Mouse (Mus musculus): ENCODE results near the gene Fmo6. TPM values are rescaled to one million over a fixed set of nuclear protein-coding genes. Genes with fewer than 3 reads are reported as not detected.

Gene Fmo6
- total RNA-seq, 2 experiments from 2014 or later = not detected

DNA sequence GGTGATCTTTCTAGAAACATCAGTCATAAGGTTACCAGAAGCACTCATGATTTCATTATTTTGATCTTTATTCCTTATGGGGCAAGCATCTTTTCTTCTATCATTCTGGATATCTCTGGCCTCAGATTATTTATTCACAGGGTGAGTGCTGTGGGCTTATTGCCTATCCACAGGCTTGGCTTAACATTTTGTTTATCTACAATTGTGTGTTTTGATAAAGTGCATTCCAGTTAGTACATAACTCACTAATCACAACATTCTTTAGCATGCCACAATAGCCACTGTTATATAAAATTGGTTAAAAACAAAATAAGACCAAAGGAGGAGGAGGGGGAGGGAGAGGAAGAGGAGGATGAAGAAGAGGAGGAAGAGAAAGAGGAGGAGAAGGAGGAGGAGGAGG lies 25.2 kb downstream of the Fmo6 start:
- DNase-seq = no peak

DNA sequence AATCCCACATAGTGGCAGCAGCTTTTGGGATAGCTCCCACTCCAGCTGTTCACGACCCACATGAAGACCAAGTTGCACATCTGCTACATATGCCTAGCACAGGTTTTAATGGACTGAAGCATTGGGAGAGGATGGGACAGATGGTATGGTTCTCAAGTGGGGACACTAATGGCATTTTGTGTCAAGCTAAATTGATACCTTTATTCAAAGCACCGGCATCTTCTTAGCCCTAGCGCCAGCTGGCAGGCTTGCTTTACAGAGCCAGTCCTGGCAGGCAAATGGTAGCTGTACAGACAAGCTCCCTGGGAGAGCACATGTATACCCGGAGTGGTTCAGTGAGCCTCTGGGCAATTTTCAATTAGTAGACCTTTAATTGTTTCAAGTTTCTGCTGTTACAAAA lies 35.4 kb downstream of the Fmo6 start:
- no peak for DNase-seq

DNA sequence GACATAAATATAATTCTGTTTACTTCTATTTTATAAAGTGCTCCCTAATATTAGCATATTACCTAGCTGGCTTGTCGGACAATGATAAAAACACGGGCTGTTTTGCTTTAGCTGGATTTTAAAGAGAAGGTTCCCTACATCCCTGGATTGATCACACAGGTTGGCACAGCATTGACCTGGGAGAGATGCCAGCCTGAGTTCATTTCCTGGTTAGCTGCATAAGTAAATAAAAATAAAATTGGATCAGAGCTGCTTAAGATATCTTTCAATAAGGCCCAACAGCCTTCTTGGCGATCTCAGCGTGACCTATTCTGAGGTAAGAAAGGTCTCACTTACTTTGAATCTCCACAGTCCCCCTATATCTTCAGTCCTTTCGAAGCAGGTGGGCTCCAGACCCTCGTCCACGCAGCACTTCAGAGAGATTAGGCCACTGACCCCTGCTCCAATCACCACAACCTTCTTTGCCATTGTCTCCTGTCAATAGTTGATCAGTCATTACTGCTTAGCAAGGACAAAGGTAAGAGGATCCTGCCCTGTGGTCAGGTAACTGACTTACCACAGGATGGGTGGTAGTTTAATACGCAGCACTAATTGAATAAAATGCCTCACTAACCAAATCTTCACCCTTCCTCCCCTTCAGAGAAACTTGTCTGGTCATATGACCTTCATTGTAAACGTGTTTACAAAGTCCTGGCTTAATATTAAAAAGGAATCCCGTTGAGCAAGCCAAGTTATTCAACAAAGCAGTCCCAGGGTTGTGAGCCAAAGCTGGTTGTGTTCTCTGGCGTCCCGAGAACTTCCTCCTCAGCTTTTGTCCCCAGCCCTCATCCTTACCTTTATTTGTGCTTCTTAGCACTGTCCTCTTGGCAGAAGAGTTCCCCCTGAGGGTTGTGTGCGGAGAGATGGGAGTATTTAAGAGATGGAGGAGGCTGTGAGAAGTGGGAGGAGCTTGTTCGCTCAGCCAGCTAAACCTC lies 39.2 kb downstream of the Fmo6 start, which contains the start of gene Fmo2:
Fmo2 (minus strand) TSS at position 889 of the 974 bp plus-strand sequence.
- DNase-seq = no peak

DNA sequence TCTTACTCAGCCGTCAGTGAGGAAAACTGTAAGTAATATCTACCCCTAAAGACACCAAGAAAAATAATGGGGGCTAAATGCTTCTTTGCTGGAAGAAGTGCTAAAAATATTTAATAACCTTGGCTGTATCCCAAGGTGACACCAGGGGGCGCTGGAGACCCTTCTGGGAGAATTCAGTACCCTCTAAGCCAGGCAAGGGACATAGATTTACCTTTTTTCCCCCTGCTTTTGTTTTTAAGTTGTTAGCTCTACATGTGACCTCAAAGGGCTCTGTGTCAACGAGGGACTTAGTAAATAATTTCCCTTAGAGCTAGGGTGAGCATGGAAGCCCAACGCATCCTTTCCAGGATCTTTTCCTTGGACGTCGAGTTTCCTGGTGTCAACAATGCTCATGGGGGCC lies 41.4 kb downstream of the Fmo6 start:
- DNase-seq = peak; percentile 80

DNA sequence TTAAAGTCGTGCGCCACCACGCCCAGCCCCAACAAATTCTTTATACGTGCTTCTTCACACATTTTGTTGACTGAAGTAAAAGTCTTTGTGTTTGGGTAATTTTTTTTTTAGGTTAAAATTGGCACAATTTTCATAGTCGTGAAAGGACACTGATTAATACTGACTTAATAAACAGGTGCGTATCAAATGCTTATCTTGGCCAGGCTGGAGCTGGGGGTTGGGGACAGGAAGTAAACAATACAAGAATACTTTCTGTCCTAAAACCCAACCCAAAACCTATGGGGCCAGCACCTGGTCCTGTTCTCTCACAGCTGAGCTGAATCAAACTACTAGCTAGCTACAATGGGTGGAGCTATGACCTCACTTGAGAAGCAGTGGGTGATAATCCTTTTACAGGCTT lies 44.3 kb downstream of the Fmo6 start:
- DNase-seq = no peak

DNA sequence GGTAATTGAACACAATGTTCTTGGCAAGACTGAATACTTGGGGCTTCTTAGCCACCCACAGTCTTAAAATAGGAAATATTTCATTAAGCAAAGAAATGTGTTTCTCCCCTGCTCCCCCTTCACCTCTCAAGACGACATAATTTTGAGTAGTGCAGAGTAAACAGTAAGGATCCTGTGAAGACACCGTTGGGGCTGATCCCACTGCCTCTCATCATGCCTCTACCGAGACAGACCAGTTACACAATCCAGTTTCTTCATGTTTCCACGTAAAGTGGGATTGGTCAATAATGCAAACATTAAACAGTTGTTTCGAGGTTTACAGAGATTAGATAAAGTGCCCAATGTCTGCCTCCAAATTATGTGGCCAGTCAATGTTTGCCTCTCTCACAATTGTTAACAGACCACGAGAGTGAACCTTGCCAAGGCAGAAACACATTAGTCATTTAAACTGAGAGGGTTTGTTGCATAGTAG lies 45.3 kb downstream of the Fmo6 start:
- DNase-seq = no peak

DNA sequence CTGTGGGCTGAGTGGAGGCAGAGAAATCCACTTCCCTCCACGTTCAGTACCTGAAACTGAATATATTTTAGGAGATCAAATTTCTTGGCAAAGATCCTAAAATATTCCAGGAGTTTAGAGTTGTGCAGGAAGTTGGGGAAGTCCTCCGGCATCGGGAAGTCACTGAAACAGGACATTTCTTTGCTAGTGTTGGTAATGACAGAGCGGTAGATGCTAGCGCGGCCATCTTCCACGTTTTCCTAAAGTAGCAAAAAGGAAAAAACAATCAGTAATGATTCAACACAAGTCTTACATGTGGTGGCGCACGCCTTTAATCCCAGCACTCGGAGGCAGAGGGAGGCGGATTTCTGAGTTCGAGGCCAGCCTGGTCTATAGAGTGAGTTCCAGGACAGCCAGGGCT lies 48.7 kb downstream of the Fmo6 start:
- DNase-seq = no peak

DNA sequence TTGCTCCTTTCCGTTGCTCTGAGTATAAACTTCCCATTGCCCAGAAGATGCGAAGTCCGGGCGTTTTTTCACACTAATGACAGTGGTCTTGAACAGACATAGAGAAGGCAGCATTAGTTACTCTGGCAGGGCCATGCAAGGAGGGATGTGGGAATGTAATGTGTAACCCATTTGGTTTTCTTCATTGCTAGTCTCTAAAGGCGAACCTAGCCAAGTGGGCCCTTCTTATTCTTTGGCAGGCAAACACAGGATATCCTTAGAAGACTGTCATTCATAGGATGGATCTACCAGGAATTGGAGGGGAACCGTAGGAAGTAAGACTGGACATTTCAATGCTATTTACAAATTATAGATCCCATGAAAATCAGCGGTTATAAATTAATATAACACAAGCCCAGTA lies 49.7 kb downstream of the Fmo6 start:
- DNase-seq = no peak

DNA sequence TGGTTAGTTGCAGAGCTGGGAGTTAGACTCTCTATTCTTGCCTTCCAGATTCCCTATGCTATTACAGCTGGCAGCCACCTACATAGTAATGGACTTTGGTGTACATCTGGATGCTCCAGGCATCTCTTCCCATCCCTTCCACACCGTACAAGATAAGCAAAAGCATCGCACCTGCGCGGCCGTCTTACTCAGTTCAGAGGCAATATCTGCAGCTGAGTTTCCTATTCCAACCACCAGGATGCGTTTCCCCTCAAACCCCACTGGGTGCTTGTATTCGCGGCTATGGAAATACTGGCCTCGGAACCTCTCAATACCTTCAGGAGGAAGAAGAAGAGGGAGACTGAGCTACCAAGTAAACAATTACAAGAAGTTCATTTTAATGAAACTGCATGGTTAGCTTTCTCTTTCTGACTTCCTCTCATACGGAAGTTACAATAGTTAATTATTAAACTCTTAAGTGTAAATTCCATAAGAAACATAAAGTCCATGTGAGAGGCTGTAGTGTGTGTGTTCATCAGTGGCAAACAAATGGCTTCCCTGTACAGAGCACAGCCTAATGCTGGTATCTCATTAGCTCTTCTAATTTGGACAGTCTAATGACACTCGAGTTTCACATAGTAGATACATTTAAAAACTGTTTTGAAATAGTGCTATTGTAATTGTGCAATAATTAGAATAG lies 51.0 kb downstream of the Fmo6 start:
- DNase-seq = no peak

DNA sequence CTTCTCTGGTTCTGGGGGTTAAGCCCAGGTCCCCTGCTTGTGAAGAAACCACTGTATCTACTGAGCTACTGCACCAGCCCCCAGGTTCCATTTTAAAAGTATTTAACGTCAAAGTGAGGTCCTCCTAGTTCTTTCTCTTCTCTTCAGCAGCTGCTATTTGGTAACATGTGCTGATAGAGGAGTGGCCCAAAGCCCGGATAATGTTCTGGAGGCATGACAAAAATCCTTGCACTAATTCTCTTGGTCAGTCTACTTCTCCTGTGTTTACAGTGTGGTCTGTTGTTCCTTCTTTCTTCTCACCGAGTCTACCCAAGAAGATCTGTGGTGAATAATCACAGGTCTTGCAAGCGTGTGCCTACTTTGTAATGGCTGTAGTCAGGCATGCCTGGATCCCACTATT lies 54.6 kb downstream of the Fmo6 start:
- no peak for DNase-seq

DNA sequence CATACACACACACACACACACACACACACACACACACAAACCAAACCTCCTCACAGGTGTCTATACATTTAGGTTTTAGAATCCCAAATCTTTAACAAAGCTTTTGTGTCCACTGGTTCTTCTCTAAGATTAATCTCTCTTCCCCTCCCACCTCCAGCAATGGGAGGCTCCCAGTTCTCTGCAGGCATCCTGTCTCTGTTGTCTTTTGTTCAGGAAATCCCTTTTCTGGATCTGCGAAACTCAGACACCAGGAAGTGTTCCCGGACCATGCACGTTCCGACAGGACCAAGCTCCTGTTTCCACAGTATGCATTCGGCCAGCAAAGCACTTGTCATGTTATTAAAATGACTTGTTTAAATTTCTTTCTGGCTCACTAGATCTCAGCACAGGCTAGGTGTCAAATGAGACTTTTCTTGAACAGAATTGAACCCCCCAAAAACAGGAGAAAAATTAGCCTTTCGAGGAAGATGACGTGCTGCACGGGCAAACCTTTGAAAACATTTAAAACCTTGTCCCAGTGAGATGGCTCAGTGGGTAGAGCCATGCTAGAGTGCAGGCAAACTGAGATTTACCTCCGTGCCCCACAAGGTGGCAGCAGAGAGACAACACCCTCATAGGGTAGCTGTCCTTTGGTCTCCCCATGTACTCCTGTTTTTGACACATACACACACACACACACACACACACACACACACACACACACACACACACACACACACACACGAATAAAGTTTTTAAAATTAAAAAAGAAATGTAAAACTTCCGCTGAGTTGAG lies 57.5 kb downstream of the Fmo6 start:
- DNase-seq = peak; percentile 71

DNA sequence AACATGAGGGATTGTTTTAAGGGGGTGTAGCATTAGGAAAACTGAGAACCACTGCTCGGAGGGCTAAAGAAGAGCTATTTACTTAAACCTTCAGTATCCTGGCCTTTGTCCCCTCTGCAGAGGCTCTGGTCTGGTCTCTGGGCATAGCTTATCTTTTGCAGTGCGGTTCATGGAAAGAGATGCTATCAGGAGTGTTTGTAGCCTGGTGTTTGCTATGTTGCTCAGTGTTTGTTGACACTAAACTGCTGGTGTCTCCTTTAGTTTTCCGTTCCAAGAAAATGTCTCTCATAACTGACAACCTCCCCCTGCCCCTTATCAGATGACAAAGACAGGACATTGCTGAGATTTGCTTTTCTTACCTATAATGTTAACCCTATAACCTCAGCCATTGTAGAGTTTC lies 62.2 kb downstream of the Fmo6 start:
- DNase-seq = no peak

DNA sequence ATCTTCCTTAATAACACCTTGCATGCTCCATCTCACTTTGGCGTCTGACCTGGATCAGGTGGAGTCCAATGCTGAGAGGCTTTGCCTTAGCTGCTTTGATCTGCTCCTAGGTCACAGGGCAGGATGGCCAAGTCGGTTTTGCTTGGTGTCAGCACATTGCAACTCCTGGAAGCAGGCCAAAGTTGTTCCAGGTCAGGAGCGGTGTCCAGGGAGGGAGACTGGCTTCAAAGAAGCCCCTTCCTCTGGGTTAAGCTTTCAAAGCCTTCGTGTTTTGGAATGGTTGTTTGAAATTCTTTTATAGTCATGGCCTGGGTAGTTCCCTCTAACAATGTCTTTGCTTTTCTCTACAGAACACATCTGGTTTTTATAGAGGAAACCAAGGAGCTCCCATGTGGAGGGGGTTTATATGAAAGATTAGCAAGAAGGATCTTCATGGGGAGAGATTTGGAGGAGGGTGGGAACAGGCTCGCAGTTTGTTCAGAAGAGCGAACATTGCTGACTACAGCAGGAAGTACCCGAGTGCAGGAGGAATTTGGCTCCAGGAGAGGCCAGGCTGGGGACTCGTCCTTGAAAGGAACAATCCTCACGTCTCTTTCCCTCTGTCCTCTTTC lies 65.5 kb downstream of the Fmo6 start:
- DNase-seq = no peak

DNA sequence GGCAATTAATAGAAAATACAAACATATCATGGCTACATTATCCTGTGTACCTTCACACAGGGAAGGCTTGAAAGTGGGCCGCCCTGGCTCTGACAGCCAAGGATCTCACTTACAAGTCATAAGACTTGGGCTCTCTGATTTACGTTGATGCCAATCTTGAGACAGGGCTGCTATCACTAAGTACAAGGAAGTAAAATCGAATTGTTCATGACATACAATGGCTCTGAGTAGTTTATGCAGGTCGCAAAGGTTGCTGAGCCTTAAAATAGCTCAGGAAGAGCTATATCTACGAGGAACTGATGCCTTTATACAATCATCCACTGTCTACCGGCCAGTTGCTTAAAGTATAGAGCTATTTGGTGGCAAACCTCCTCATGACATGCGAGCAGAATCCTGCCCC lies 66.3 kb downstream of the Fmo6 start:
- no peak for DNase-seq

DNA sequence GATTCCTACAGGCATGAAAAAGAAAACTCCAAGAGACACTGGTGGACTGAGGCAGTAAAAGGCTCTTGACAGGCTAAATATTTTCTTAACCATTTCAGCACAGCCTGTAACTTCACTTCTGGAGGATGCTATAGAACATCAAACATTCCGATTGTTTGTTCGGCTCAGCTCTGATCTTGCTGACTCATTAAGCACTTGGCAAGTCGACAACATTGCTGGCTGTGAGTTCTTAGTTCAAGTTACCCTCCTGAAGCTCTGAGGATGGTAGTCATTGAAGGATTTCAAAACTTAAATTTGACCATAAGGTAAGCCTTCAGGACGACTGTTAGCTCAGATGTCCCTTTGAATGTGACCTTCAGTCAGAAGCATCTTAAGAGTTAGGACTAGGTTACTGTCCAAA lies 69.9 kb downstream of the Fmo6 start:
- no peak for DNase-seq

Other genes with a start within 250 kb of the Fmo6 start
- gene Prrc2c, start 197.0 kb downstream of the Fmo6 start, total RNA-seq (2021) = 100 to 1,000 TPM; 137 to 144 TPM
- under 1 TPM in 1 of 2 experiments, not detected in 1; 0.55 TPM for gene Fmo4, start 123.5 kb downstream of the Fmo6 start, total RNA-seq (2021)
- 10 to 100 TPM; 18.7 to 20.9 TPM for gene Fmo1, start 70.9 kb downstream of the Fmo6 start, total RNA-seq (2021)
- gene Fmo2, start 38.8 kb downstream of the Fmo6 start, total RNA-seq (2021) = 10 to 100 TPM in 1 of 2 experiments, 1 to 10 TPM in 1; 7.9 to 11.9 TPM
- not detected for gene Fmo3, start 47.0 kb upstream of the Fmo6 start, total RNA-seq (2021)
- gene Mroh9, start 148.2 kb upstream of the Fmo6 start, total RNA-seq (2021) = not detected

Data from heart, postnatal 4 days (tissue).